Mouse (Mus musculus): ENCODE measurements at regions not wholly inside any gene's neighbourhood (a gene's known extent, or its start where the extent isn't known, plus 50 kb on each side); places are given as distances from the start of the nearest gene placed in this dataset.

DNA sequence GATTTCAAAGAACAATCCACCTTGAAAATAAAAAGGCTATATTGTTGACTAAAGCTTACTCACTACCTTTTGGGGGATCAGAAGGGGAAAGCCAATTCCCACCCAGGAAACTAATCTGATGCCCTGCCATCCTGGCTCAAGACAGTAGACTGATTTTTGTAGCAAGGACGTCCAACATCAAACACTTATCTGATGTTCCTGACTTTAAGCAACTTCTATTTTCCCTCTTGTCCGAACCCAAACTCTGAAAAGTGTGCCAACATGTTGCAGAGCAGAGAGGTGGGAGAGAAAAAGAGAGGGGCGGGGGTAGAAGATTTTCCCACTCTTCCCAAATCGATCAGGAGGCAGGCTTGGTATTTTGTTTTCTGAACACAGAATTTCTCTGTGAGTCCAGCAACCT, 201.0 kb downstream of the Nr2f2 start:
- H3K9ac ChIP-seq (ENCODE audit: low read depth, low read length): no peak overlapping the region
- no peaks in the 10 kb centered on the region for H3K36me3 ChIP-seq (ENCODE audit: control insufficient read depth, insufficient read depth, low read length)
- H3K4me3 ChIP-seq (ENCODE audit: low read depth, low read length): no peak overlapping the region
- no peak overlapping the region for H3K4me2 ChIP-seq (ENCODE audit: low read length)
- no peak overlapping the region for H3K27ac ChIP-seq (ENCODE audit: low read length)
- H3K9me3 ChIP-seq (replicated peaks; ENCODE audit: control insufficient read depth, low read length, poor library complexity, severe bottlenecking): no peaks in the 10 kb centered on the region
- ATAC-seq: no peak
- WGBS: 23% methylated on average over 4 of the region's 4 CpGs
- peaks cover 56% of the 10 kb centered on the region for H3K27me3 ChIP-seq (ENCODE audit: control insufficient read depth, insufficient read depth, low read depth, low read length)
- H3K4me1 ChIP-seq (ENCODE audit: control insufficient read depth, insufficient read depth, low read length): no peaks in the 10 kb centered on the region; the same call in 1 of the 2 replicates

DNA sequence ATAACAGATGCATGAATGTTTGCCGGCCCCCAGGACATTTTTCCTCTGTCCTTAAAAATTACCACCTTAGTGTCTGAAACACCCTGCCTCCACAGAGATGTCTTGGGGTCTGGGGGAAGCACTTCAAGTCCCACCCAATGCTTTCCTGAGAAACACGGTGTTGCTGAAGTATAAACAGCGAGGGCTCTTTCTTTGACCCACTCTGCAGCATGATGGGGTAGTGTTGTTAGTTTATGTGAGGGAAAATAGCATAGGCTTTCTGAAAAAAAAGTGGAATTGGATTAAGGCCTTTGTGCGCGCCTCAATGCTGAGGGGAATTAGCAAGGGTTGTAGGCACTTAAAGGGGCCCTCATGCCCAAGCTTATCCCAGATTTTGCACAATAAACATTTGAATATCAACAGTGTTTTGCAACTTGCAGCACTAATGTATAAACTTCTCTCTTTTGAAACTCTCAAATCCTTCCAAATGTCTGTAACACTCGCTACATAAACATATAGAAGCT, 201.8 kb downstream of the Nr2f2 start:
- no peak for ATAC-seq
- Histone ChIP-seq H3K9ac (ENCODE audit: low read depth, low read length) (no peak overlapping the region), H3K27ac (ENCODE audit: low read length) (no peak overlapping the region), H3K4me2 (ENCODE audit: low read length) (no peak overlapping the region), H3K36me3 (ENCODE audit: control insufficient read depth, insufficient read depth, low read length) (no peaks in the 10 kb centered on the region), H3K4me3 (ENCODE audit: low read depth, low read length) (no peak overlapping the region), H3K4me1 (ENCODE audit: control insufficient read depth, insufficient read depth, low read length) (no peaks in the 10 kb centered on the region; the same call in 1 of the 2 replicates), H3K9me3 (replicated peaks; ENCODE audit: control insufficient read depth, low read length, poor library complexity, severe bottlenecking) (no peaks in the 10 kb centered on the region), H3K27me3 (ENCODE audit: control insufficient read depth, insufficient read depth, low read depth, low read length) (peaks cover 55% of the 10 kb centered on the region)
- 31% methylated on average over 6 of the region's 6 CpGs for WGBS

DNA sequence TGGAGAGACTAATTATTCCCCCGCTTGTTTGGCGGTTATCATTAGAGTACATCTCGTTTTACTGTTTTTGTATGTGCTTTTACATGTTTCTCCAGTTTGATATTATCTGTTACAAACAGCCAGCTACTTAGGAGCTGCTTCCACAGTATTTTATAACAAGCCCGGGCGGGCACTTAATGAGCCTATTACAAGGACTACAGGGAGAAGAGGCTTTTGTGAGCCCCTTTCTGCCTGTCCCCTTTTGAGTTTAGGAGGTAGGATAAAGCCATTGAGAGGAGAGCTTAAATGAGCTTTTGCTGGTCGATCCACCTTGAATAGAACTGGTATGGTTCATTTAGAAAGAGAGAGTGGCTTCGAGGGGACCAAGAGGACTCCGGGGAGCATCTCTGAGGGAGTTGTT, 208.0 kb downstream of the Nr2f2 start:
- Histone ChIP-seq H3K9me3 (replicated peaks; ENCODE audit: control insufficient read depth, low read length, poor library complexity, severe bottlenecking) (no peaks in the 10 kb centered on the region), H3K4me3 (ENCODE audit: low read depth, low read length) (no peak overlapping the region), H3K9ac (ENCODE audit: low read depth, low read length) (no peak overlapping the region), H3K27me3 (ENCODE audit: control insufficient read depth, insufficient read depth, low read depth, low read length) (peaks cover 62% of the 10 kb centered on the region), H3K27ac (ENCODE audit: low read length) (no peak overlapping the region), H3K4me1 (ENCODE audit: control insufficient read depth, insufficient read depth, low read length) (no peaks in the 10 kb centered on the region), H3K36me3 (ENCODE audit: control insufficient read depth, insufficient read depth, low read length) (no peaks in the 10 kb centered on the region), H3K4me2 (ENCODE audit: low read length) (no peak overlapping the region)
- WGBS: 26% methylated on average over 8 of the region's 8 CpGs
- ATAC-seq: no peak

DNA sequence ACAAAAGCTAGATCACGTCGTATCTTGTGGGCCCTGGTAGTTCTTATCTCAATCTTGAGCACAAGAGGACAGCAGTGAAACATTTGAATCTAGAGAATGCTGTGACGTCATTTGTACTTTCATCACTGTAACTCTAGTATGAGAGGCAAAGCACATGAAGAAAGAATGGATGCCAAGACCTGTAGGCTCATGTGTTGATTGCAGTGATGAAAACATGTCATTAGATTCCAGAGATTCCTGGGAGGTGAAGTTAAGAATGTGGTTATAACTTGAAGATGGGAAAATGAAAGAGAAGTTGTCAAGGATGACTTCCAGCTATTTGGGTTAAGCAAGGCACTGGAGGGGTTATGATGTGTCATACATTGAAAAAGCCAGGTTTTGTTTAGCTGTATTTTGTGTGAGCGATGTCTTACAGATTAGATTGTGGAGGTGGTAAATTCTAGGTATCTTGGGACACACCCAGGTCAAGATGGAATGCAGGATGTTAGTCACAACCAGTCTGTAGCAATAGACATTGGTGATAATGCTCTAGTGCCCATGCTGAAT, 221.7 kb downstream of the Nr2f2 start:
- no peaks in the 10 kb centered on the region for H3K9me3 ChIP-seq (replicated peaks; ENCODE audit: control insufficient read depth, low read length, poor library complexity, severe bottlenecking)
- ATAC-seq: no peak
- 89% methylated on average over 4 of the region's 4 CpGs for WGBS

DNA sequence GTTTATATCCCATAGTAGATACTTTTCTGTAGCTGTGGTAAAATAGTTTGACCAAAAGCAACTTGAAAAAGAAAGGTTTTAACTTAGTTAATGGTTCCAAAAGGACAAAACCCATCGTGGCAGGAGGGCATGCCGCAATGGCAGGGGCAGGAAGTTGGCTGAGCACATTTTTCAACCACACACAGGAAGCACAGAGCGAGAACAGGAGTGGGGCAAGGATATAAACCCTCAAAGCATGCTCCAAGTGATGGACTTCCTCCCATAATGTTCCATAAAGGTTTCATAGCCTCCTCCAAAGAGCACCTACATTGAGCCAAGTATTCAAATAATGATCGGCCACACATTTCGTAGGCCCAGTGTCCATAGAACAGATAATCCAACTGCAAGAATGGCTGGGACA, 229.7 kb downstream of the Nr2f2 start:
- H3K4me3 ChIP-seq (ENCODE audit: low read depth, low read length): no peak overlapping the region
- H3K27ac ChIP-seq (ENCODE audit: low read length): no peak overlapping the region
- H3K27me3 ChIP-seq (ENCODE audit: control insufficient read depth, insufficient read depth, low read depth, low read length): no peaks in the 10 kb centered on the region
- no peaks in the 10 kb centered on the region for H3K36me3 ChIP-seq (ENCODE audit: control insufficient read depth, insufficient read depth, low read length)
- WGBS: 87% methylated on average over 5 of the region's 5 CpGs
- H3K9me3 ChIP-seq (replicated peaks; ENCODE audit: control insufficient read depth, low read length, poor library complexity, severe bottlenecking): no peaks in the 10 kb centered on the region
- no peak overlapping the region for H3K9ac ChIP-seq (ENCODE audit: low read depth, low read length)
- no peak overlapping the region for H3K4me2 ChIP-seq (ENCODE audit: low read length)
- no peak for ATAC-seq
- H3K4me1 ChIP-seq (ENCODE audit: control insufficient read depth, insufficient read depth, low read length): no peaks in the 10 kb centered on the region

More for the DNA sequence above, 221.7 kb downstream of the Nr2f2 start:
- Histone ChIP-seq H3K4me1 (ENCODE audit: control insufficient read depth, insufficient read depth, low read length) (no peaks in the 10 kb centered on the region), H3K4me3 (ENCODE audit: low read depth, low read length) (no peak overlapping the region), H3K27me3 (ENCODE audit: control insufficient read depth, insufficient read depth, low read depth, low read length) (peaks cover 4% of the 10 kb centered on the region; the same call in 1 of the 2 replicates), H3K9ac (ENCODE audit: low read depth, low read length) (no peak overlapping the region), H3K27ac (ENCODE audit: low read length) (no peak overlapping the region), H3K36me3 (ENCODE audit: control insufficient read depth, insufficient read depth, low read length) (no peaks in the 10 kb centered on the region), H3K4me2 (ENCODE audit: low read length) (no peak overlapping the region)

- Histone ChIP-seq H3K9ac (ENCODE audit: low read depth, low read length) (no peak overlapping the region), H3K27me3 (ENCODE audit: control insufficient read depth, insufficient read depth, low read depth, low read length) (peaks cover 3% of the 10 kb centered on the region; the same call in 1 of the 2 replicates), H3K9me3 (replicated peaks; ENCODE audit: control insufficient read depth, low read length, poor library complexity, severe bottlenecking) (no peaks in the 10 kb centered on the region), H3K36me3 (ENCODE audit: control insufficient read depth, insufficient read depth, low read length) (no peaks in the 10 kb centered on the region), H3K4me1 (ENCODE audit: control insufficient read depth, insufficient read depth, low read length) (no peaks in the 10 kb centered on the region), H3K27ac (ENCODE audit: low read length) (no peak overlapping the region), H3K4me3 (ENCODE audit: low read depth, low read length) (no peak overlapping the region), H3K4me2 (ENCODE audit: low read length) (no peak overlapping the region)
- no peak for ATAC-seq
- WGBS: 98% methylated on average over 3 of the region's 3 CpGs
Measured at GRCm38 (mm10) chr7:70135416-70135815, 231.1 kb downstream of the Nr2f2 start.

GRCm38 (mm10) chr7:70129963-70130362, 236.6 kb downstream of the Nr2f2 start:
- WGBS: 17% methylated on average over 15 of the region's 15 CpGs
- Histone ChIP-seq H3K9me3 (replicated peaks; ENCODE audit: control insufficient read depth, low read length, poor library complexity, severe bottlenecking) (no peaks in the 10 kb centered on the region), H3K27me3 (ENCODE audit: control insufficient read depth, insufficient read depth, low read depth, low read length) (peaks cover 13% of the 10 kb centered on the region), H3K4me3 (ENCODE audit: low read depth, low read length) (no peak overlapping the region; the same call in 1 of the 2 replicates), H3K4me1 (ENCODE audit: control insufficient read depth, insufficient read depth, low read length) (peaks cover 4% of the 10 kb centered on the region; the same call in 1 of the 2 replicates), H3K36me3 (ENCODE audit: control insufficient read depth, insufficient read depth, low read length) (no peaks in the 10 kb centered on the region), H3K9ac (ENCODE audit: low read depth, low read length) (no peak overlapping the region), H3K27ac (ENCODE audit: low read length) (0 out of 2 replicates have a peak overlapping the region, but pooled peaks have one; percentile 24), H3K4me2 (ENCODE audit: low read length) (peak overlapping the region; percentile 38)
- peak; percentile 83 for ATAC-seq

- 22% methylated on average over 9 of the region's 9 CpGs for WGBS
- no peaks in the 10 kb centered on the region for H3K9me3 ChIP-seq (replicated peaks; ENCODE audit: control insufficient read depth, low read length, poor library complexity, severe bottlenecking)
- no peak overlapping the region for H3K27ac ChIP-seq (ENCODE audit: low read length)
- peaks cover 30% of the 10 kb centered on the region for H3K27me3 ChIP-seq (ENCODE audit: control insufficient read depth, insufficient read depth, low read depth, low read length)
- H3K4me1 ChIP-seq (ENCODE audit: control insufficient read depth, insufficient read depth, low read length): peaks cover 11% of the 10 kb centered on the region
- no peak overlapping the region for H3K4me3 ChIP-seq (ENCODE audit: low read depth, low read length)
- no peak overlapping the region for H3K9ac ChIP-seq (ENCODE audit: low read depth, low read length)
- no peak for ATAC-seq
- H3K36me3 ChIP-seq (ENCODE audit: control insufficient read depth, insufficient read depth, low read length): no peaks in the 10 kb centered on the region
- H3K4me2 ChIP-seq (ENCODE audit: low read length): no peak overlapping the region
Measured at GRCm38 (mm10) chr7:70122818-70123217, 243.7 kb downstream of the Nr2f2 start.

DNA sequence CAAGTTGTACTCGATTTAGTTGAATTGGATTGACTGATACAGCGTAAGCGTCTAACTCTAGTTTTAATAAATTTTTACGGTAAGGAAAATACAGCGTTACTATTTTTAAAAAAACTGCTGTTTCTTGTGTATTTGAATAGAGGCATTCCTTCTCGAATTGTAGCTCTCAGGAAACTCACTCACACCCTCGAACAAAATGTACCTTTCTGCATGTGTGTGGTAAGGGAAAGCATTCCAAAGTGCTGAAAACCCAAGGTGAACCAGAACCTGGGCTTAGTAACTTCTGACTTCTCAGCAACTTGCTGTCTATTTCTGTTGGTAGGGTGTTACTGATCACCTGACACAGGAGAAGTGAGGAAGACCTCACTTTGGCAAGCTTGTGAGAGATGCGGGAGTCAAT, 247.0 kb downstream of the Nr2f2 start:
- peaks cover 11% of the 10 kb centered on the region for H3K4me1 ChIP-seq (ENCODE audit: control insufficient read depth, insufficient read depth, low read length)
- H3K9ac ChIP-seq (ENCODE audit: low read depth, low read length): no peak overlapping the region
- no peaks in the 10 kb centered on the region for H3K36me3 ChIP-seq (ENCODE audit: control insufficient read depth, insufficient read depth, low read length)
- H3K4me2 ChIP-seq (ENCODE audit: low read length): no peak overlapping the region
- 72% methylated on average over 8 of the region's 8 CpGs for WGBS
- 0 out of 2 replicates have a peak overlapping the region, but pooled peaks have one; percentile 15 for H3K27ac ChIP-seq (ENCODE audit: low read length)
- H3K9me3 ChIP-seq (replicated peaks; ENCODE audit: control insufficient read depth, low read length, poor library complexity, severe bottlenecking): no peaks in the 10 kb centered on the region
- no peak for ATAC-seq
- peaks cover 28% of the 10 kb centered on the region for H3K27me3 ChIP-seq (ENCODE audit: control insufficient read depth, insufficient read depth, low read depth, low read length)
- no peak overlapping the region for H3K4me3 ChIP-seq (ENCODE audit: low read depth, low read length)

All from midbrain, embryonic 16.5 days (tissue).